Mouse (Mus musculus): ENCODE measurements around the gene Cdh11.
"Not testable (repeated sequence)": the region's sequence is repeated elsewhere in the genome, so short reads cannot be mapped to it uniquely, and the experiment has no call there.

The Cdh11 gene

GRCm38 (mm10) chr8:102707305-102707704 lies 78.1 kb downstream of the Cdh11 start:
- no peak for DNase-seq

DNA sequence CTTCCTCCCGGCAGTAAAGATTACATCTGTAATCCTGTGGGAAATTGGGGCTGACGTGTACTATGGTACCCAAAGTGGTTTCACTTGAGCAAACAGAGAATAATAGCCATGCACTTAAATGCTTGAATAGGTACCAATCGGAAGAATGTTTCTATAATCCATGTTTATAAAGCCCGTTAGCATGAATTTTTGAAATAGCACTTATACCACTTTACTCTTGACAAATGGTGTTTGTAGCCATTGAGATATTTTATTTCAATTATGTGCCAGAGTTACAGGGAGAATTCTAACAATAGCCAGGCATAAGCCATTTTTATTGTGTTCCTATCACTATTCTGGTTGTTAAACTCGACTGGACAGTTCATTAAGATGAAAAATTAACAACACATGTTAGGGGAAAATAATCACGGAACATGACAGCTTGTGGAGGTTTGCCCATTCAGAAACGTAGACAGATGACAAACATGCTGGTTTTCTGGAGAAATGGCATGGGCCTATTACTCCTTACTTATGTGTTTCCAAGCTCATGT lies 80.0 kb downstream of the Cdh11 start:
- no peak for DNase-seq

DNA sequence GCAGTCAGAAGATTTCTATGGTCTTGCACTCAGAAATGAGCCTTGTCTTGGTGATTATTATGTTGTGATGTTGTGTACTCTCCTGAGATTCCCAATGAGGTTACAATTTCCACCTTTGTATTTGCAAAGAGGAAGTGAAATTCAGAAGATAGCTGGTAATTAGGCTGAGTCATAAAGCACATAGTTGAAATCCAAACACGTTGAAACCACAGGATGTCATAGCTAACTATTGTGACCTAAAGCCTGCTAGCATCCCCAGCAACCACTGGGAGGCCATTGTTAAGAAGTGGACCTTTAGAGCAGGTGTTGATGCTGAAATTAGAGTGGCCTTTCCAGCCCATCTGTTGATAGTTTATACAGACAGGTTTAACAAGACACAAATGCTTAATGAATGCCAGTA lies 85.2 kb downstream of the Cdh11 start:
- DNase-seq = no peak

DNA sequence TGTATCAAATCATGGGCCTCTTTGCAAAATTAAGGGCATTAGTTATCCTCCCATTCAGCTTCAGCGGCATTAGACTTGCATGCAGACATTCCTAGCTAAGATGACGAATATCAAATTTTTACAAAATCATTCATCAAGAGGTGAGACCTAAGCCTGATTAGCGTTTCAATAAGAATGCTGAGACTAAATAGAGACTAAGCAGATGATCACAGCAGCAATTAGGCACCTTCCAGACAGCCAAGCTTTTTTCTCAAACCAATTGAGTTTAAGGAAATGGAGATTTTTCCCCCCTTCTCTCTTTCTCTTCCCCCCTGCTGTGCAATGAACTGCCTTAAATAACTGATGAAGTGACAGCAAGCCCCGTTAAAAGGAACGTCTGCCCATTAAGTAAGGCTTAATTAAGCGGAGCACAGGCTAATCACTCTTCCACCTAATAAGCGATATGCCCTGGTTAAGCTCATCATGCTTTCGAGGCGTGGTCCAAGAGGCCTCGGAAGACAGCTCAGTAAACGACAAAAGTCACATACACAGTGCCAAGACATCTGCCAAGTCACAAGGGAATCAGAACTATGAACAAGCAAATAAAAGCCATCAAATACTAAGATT lies 87.1 kb downstream of the Cdh11 start:
- DNase-seq = no peak

DNA sequence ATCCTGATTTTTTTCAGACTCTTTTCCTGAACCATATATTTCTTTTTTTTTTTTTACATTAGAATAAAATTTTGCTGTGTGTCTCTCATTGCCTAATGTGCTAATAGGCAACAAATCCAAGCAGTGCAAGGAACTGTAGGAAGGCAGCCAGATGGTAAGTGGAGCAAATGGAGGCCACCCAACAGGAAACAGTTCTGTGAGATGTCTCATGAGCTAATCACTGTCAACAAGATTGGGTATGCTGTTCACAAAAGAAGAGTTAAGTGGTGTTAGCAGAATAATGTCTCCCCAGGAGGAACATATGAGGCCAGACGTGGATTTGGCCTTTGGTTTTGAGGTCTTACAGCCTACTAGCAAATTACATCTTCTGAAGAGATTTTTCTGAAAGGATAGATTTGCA lies 92.0 kb downstream of the Cdh11 start:
- peak; percentile 56 for DNase-seq

- DNase-seq = not testable (repeated sequence)
These were observed 100.0 kb downstream of the Cdh11 start for GRCm38 (mm10) chr8:102685491-102685890.

DNA sequence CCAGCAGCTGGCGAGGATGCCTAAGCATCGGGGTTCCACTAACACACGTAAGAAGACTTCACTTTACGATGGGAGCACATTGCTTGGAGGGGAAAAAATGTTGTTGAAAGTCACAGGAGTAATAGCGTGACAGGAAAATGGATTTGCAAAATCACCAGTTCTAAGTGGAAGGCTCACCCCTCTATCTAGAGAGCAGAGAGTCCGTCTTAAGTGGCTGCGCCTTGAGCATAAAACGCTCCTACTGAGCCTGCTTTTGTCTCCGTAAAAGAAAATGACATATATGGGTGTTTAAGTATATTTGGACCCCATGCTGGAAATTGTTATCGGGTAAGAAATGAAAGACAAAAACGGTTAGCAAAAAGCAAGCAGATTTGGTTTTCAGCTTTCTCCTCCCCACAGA lies 100.4 kb downstream of the Cdh11 start:
- DNase-seq = no peak

- no peak for DNase-seq
These were observed 108.3 kb downstream of the Cdh11 start for GRCm38 (mm10) chr8:102677148-102677547.

DNA sequence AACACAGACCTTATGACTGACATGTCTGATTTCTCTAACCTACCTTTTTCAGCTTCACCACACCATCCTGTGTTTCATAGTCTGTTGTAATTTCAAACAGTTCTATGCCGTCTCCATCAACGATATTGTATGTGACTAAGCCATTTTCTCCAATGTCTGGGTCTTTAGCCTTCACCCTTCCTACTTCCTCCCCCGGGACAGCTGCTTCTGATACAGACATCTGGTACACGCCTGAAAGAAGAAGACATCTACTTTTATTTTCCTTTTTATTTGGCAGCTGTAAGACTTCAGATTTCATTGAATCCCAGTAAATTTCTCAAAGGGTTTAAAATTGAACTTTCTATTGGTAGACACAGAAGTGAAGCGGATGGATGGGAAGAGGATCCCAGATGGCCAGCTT lies 120.9 kb downstream of the Cdh11 start:
- DNase-seq = peak; percentile 20

DNA sequence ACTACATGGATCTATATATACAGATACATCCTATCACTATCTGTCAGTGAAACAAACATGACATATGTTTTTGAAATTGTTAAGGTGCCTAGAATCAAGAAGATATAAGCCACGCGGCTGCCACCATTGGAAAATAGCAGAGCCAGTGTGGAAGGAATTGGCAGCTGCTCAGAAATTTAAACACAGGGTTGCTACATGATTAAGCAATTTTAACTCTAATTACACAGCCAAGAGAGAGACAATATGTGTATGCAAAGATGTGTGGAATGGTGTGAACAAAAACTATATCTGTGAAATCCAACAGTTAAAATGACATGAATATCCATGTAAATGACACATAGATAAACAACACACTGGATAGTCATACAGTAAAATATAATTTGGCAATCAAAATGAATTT lies 128.9 kb downstream of the Cdh11 start:
- DNase-seq = no peak

GRCm38 (mm10) chr8:102651964-102652363 lies 133.5 kb downstream of the Cdh11 start:
- no peak for DNase-seq

GRCm38 (mm10) chr8:102627151-102627550 lies 158.3 kb downstream of the Cdh11 start:
- no peak for DNase-seq

DNA sequence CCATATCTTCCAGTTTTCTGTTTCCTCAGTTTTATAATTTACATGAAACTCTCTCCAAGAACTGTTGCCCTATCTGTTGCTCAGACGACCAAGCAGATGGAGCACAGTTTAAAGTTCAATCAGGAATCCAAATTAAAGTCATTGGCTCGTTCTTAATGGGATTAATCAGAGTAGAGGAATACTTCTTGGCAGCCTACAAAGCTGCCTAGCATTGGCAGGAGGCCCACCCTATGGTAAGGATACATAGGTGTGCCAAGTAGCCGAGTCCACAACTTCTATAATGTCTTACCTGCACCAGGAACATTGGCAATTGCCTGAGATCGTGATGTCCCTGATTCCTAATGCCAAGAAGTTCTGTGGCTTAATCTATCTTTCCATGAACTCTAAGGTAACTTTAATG lies 173.3 kb downstream of the Cdh11 start:
- DNase-seq = no peak

GRCm38 (mm10) chr8:102601327-102601726 lies 184.1 kb downstream of the Cdh11 start:
- no peak for DNase-seq

DNA sequence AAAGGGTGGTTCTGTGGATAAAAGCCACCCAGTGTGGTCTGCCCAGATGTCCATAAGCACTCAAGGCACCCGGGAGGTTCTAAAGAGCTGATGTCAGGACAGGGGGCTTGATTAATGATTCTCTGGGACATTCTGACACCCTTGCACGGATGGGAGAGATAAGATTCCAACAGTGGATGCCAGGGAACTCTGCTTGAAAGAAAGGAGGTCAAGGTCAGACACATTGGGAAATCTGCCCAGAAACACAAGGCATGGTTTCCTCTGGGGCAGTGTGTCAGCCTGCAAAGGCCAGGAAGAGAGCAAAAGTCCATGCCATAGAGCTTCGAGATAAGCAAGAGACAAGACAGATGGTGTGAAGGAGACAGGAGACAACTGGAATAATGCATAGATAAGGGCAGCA lies 188.9 kb downstream of the Cdh11 start:
- DNase-seq = no peak

DNA sequence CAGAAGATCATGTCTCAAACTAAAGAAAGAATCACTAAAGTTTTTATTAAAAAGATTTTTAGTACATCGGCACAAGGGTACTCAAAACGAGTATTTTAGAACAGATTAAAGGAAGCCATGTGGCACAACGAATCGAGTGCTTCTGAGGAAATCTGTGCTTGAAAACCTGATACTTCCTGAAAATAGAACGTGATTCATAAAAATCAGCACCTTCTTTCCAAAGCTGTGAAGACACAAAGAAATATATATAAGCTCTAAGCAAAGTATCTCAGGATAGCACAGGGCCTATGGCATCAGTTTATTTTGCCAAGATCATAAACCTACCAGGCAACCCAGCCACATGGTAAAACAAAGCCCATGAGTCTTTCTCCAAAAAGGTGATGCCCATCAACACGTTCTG lies 191.5 kb downstream of the Cdh11 start:
- no peak for DNase-seq
